Mouse (Mus musculus) cerebellum, adult 2 months (tissue): ENCODE measurements around the gene Zfhx2.

Experiments used
- CTCF ChIP-seq: fragments of 200-500 bp; IDR thresholded peaks from 2 replicates; pipeline ENCODE4 v1.5.1; 2011; ENCODE audit warnings: low read depth, mild to moderate bottlenecking, control low read depth, low read length, moderate library complexity, borderline replicate concordance; ENCODE audit not compliant: insufficient read depth
- POLR2A ChIP-seq: fragments of 200-500 bp; IDR thresholded peaks from 2 replicates; pipeline ENCODE4 v1.6.1; 2011; ENCODE audit warnings: low read length, control low read depth, borderline replicate concordance; ENCODE audit not compliant: insufficient read depth

- no peak for TF ChIP-seq POLR2A
- no peak for TF ChIP-seq CTCF
Observed at GRCm38 (mm10) chr14:55109048-55109873, 17.1 kb upstream of the Zfhx2 start.
